Mouse (Mus musculus): ENCODE results near the gene Clock. TPM values are rescaled to one million over a fixed set of nuclear protein-coding genes. Genes with fewer than 3 reads are reported as not detected.

The Clock gene
- polyA plus RNA-seq, 1 experiment from 2014 or later: 16.8 TPM

DNA sequence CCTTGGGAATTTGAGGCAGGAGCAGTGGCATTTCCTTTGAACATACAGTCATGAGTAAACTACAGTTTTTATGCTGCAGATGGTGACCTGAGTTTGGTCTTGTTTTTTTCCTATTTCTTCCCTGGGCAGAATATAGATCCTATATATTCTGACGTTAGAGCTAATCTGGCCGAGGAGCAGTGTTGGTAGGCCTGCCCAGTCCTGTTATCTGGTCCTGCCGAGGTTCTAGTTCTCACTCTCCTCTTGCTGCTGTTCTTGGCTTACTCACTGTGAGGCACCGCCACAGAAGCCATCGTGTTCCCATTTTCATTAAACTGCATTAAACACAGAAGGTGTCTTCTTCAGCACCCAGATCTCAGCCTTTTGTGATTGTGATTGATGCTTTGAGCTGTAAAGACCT, 116.7 kb downstream of the Clock start:
- Histone ChIP-seq H3K27me3 (replicated peaks) (no peaks in the 10 kb centered on the region), H3K9ac (no peak overlapping the region), H3K36me3 (replicated peaks) (no peaks in the 10 kb centered on the region), H3K27ac (no peak overlapping the region), H3K4me1 (peaks cover 24% of the 10 kb centered on the region), H3K4me2 (no peak overlapping the region), H3K9me3 (no peaks in the 10 kb centered on the region), H3K4me3 (no peak overlapping the region)
- 88% methylated on average over 5 of the region's 5 CpGs for WGBS
- no peak for ATAC-seq (replicated peaks)

DNA sequence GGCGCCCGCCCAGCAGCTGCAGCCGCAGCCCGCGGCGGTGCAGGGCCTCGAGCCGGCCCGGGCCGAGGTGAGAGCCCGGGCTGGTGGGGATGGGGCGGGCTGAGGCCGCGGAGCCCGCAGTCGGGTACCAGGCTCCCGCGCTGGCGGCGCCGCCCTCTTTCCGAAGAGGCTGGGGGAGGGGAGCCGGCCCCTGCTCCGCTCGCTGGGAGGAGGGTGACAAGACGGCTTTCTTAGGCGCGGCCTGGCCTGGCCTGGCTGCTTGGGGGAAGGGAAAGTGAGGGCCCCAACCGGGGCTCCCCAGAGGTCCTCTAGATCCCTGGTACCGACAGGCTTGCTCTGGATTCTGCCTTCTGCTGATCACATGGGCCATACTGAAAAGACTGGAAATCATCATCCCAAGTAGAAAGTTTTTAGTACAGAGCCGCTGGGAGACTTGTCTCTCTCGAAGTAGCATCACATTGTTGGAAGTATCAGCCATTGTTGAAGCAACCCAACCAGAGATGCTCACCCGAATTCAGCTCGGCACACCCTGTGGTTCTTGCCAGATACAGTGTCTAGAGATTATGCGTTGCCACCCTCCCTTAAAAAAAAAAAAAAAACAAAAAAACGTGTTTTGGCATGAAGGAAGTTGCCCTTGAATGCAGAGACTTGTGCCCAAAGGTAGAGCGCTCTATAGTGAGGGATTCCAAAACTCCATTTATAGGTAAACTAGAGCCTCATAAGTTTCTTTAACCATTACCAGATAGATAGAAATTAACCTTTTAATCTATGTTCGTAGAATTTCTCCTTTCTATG, 120.1 kb downstream of the Clock start:
- 6% methylated on average over 26 of the region's 38 CpGs for WGBS
- ATAC-seq (replicated peaks): peak; percentile 87
- H3K9ac ChIP-seq: peak overlapping the region; percentile 84
- H3K9me3 ChIP-seq: no peaks in the 10 kb centered on the region
- H3K4me2 ChIP-seq: peak overlapping the region; percentile 75
- H3K4me1 ChIP-seq: peaks cover 26% of the 10 kb centered on the region
- H3K27ac ChIP-seq: peak overlapping the region; percentile 93
- H3K27me3 ChIP-seq (replicated peaks): no peaks in the 10 kb centered on the region
- peak overlapping the region; percentile 90 for H3K4me3 ChIP-seq
- no peaks in the 10 kb centered on the region for H3K36me3 ChIP-seq (replicated peaks)

DNA sequence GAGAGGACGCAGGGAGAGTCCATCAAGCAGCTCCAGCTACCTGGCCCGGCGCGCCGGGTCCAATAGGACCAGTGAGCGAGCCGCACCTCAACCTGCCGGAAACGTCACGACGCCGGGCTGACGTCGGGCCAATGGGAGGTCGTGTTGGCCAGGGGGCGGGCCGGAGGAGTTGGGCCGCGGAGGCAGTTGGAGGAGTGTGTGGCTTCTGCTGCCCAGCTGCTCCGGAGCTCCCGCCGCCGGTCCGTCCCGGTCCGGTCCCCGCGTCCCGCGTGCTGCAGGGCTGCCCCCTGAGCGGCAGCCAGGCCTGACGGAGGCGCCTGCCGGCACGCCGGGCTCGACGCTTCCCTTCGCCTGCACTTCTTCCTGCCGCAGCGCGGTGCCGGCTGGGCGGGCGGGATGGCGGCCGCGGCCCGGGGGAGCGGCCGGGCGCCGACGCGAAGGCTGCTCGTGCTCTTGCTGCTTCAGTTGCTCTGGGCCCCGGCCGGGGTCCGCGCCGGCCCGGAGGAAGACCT, 120.8 kb downstream of the Clock start, which contains the start of gene Tmem165:
Gene Tmem165, plus strand, starts transcription at position 131 of the 512 bp plus-strand sequence.
- H3K36me3 ChIP-seq (replicated peaks): no peaks in the 10 kb centered on the region
- H3K4me1 ChIP-seq: peaks cover 26% of the 10 kb centered on the region
- peak within 1 kb of the TSS; percentile 75 for H3K4me2 ChIP-seq
- peak within 1 kb of the TSS; percentile 84 for H3K9ac ChIP-seq
- no peaks in the 10 kb centered on the region for H3K27me3 ChIP-seq (replicated peaks)
- H3K4me3 ChIP-seq: peak within 1 kb of the TSS; percentile 90
- ATAC-seq (replicated peaks): peak; percentile 99
- peak within 1 kb of the TSS; percentile 93 for H3K27ac ChIP-seq
- H3K9me3 ChIP-seq: no peaks in the 10 kb centered on the region
- WGBS: under 1% methylated on average over 52 of the region's 62 CpGs

DNA sequence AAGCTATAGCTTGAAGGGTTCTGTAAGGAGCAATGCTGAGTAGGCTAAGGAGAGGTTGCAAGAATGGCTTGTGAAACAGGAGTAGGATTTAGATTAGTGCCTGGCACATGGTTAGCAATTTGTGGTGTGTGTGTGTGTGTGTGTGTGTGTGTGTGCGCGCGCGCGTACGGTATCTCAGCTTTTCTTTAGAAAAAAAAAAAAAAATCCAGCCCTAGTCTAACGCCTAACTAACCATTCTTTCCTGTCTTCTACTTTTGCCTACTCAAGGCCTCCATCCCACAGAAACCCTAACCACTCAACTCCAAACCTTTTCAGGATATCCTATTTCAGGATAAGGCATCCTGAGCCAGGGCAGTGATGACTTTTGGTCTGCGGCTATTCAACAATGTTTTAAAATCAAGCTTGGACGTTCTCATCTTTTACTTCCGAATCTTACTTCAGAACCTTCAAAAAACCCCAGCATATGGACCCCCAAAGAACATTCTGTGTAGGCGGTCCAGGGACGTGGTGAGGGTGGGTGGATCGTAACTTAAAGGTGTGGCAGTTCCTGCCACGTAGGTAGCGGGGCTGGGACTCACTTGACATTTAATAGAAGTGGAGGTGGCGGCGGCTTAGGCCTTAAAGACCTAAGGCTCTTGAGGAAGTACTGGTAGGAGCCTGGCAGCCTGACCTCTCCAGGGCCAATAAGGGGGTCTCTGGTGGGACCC, 121.4 kb downstream of the Clock start:
- Histone ChIP-seq H3K4me1 (peaks cover 26% of the 10 kb centered on the region), H3K4me3 (peak overlapping the region; percentile 90), H3K9me3 (no peaks in the 10 kb centered on the region), H3K4me2 (peak overlapping the region; percentile 75), H3K27me3 (replicated peaks) (no peaks in the 10 kb centered on the region), H3K9ac (peak overlapping the region; percentile 84), H3K36me3 (replicated peaks) (no peaks in the 10 kb centered on the region), H3K27ac (peak overlapping the region; percentile 93)
- ATAC-seq (replicated peaks): no peak
- WGBS: 38% methylated on average over 17 of the region's 17 CpGs

DNA sequence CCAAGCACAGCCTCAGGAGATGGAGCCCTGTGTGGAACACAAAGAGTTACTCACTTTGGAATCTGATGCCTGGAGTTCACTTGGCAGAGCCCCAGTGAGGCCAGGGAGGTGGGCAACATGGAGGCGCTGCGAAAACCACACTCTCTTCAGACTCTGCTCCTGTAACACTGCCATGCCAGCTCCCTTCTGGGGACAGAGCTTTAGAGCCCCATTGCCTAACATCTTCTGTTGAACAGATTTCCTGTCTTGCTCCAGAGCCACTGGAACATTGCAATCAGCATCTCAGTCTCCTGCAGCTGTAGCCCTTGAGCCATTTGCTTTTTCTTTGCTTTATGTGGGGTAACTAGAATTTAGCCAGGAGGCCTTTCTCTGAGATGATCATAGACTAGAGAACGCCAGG, 122.3 kb downstream of the Clock start:
- Histone ChIP-seq H3K27ac (no peak overlapping the region), H3K4me1 (peaks cover 23% of the 10 kb centered on the region), H3K4me2 (no peak overlapping the region), H3K9me3 (no peaks in the 10 kb centered on the region), H3K36me3 (replicated peaks) (no peaks in the 10 kb centered on the region), H3K27me3 (replicated peaks) (no peaks in the 10 kb centered on the region), H3K4me3 (no peak overlapping the region), H3K9ac (no peak overlapping the region)
- ATAC-seq (replicated peaks): no peak
- WGBS: 83% methylated on average over 3 of the region's 3 CpGs

DNA sequence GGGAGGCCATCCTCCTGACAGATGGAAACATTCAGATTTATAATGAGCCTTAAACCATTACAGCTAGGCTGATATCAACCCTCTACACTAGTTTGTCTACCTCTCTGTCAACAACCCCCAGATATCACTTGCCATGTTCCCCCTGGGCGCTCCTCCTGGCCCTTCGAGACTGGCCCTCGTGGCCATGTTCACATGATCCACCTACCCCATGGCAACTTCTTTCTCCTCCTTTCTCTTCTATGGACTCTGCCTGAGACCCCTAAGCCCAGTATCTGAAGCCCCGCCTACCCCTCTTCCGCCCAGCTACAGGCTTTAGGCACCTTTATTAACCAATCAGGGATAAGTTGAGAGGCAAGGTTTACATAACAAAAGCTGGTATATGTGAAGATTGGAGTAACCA, 124.8 kb downstream of the Clock start:
- Histone ChIP-seq H3K9me3 (no peaks in the 10 kb centered on the region), H3K4me3 (no peak overlapping the region), H3K4me2 (no peak overlapping the region), H3K27me3 (replicated peaks) (no peaks in the 10 kb centered on the region), H3K9ac (no peak overlapping the region), H3K36me3 (replicated peaks) (no peaks in the 10 kb centered on the region), H3K4me1 (peaks cover 10% of the 10 kb centered on the region), H3K27ac (no peak overlapping the region)
- ATAC-seq (replicated peaks): no peak
- WGBS: 83% methylated on average over 5 of the region's 5 CpGs

DNA sequence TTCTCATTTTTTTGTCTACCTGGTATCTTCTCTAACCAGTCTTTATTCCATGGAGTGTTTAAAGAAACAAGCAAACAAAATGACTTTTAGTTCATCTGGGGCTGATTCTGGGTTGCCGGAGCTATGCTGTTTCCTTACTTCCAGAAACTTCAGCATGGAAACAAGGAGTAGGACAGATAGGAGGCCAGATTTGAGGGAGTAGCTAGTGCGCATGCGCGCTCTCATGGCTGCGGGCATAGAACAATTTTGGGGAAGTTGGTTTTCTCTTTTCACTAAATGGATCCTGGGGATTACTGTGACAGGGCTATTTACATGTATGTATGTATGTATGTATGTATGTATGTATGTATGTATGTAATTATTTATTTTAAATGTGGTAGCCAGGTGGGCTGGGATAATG, 125.4 kb downstream of the Clock start:
- over 99% methylated on average over 5 of the region's 5 CpGs for WGBS
- Histone ChIP-seq H3K4me3 (no peak overlapping the region), H3K4me2 (no peak overlapping the region), H3K4me1 (0 out of 2 replicates have a peak, but pooled peaks cover 6% of the 10 kb centered on the region), H3K36me3 (replicated peaks) (no peaks in the 10 kb centered on the region), H3K9ac (no peak overlapping the region), H3K9me3 (no peaks in the 10 kb centered on the region), H3K27me3 (replicated peaks) (no peaks in the 10 kb centered on the region), H3K27ac (no peak overlapping the region)
- ATAC-seq (replicated peaks): no peak

DNA sequence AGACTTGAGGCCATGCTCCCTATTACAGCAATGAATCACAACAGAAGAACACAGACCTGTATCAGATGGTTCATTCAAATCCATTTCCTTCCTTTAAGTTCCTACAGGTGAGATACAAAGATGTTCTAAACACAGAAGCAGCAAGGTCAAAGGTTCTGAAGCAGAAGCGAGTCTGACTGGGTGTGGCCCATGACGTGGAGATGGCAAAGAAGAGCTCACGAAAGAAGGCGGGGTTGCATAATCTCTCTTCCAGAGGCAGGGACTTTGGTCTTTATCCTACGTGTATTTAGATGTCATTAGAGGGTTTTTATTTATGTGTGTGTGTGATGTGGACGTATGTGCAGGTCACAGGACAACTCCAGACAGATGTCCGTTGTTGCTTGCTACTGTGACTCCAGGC, 126.9 kb downstream of the Clock start:
- no peaks in the 10 kb centered on the region for H3K36me3 ChIP-seq (replicated peaks)
- H3K4me1 ChIP-seq: no peaks in the 10 kb centered on the region
- no peak for ATAC-seq (replicated peaks)
- H3K27me3 ChIP-seq (replicated peaks): no peaks in the 10 kb centered on the region
- no peak overlapping the region for H3K9ac ChIP-seq
- no peak overlapping the region for H3K4me2 ChIP-seq
- no peak overlapping the region for H3K27ac ChIP-seq
- H3K4me3 ChIP-seq: no peak overlapping the region
- 80% methylated on average over 7 of the region's 7 CpGs for WGBS
- no peaks in the 10 kb centered on the region for H3K9me3 ChIP-seq

DNA sequence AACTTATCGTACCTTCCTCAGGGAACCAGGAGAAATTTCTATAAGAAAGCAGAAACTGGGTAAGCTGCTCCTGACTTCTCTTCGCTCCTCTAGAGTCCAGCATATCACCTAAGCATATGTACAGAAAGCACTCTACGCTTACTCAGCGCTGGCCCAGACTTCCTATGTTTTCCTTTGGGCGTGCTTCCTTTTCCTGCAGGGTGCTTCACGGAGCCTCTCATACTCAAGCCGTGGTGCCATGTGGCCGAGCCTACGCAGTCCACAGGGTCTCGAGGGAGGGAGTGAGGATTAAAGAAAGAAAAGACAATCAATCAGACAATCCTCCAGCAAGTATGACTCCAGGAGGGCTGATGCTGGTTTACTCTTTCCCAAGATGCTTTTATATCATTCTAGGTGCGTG, 127.8 kb downstream of the Clock start:
- Histone ChIP-seq H3K9me3 (no peaks in the 10 kb centered on the region), H3K4me2 (no peak overlapping the region)
- 76% methylated on average over 11 of the region's 11 CpGs for WGBS

DNA sequence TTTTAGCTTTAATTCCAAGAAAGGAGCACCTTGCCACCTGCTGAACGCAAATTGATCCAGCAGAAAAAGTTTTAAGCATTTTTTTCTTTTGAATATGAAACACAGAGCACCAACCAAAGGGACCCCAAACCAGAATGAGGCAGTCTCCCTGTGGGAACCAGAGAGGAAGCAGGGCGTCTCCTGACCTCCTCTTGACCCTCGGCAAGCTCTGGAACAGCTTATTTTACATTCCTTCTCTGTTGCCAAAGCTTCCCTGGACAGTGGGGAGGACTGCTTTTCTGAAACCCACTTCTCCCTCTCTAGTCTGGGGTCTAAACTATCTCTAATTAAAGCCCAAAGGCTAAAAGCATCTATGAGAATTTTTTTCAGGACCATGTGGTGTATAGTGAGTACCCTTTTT, 128.2 kb downstream of the Clock start:
- H3K27me3 ChIP-seq (replicated peaks): no peaks in the 10 kb centered on the region
- 55% methylated on average over 3 of the region's 3 CpGs for WGBS
- no peak for ATAC-seq (replicated peaks)
- no peaks in the 10 kb centered on the region for H3K9me3 ChIP-seq
- H3K27ac ChIP-seq: no peak overlapping the region
- H3K4me3 ChIP-seq: no peak overlapping the region
- H3K9ac ChIP-seq: no peak overlapping the region
- no peaks in the 10 kb centered on the region for H3K4me1 ChIP-seq
- no peak overlapping the region for H3K4me2 ChIP-seq
- no peaks in the 10 kb centered on the region for H3K36me3 ChIP-seq (replicated peaks)

More for the DNA sequence above, 127.8 kb downstream of the Clock start:
- Histone ChIP-seq H3K36me3 (replicated peaks) (no peaks in the 10 kb centered on the region), H3K27me3 (replicated peaks) (no peaks in the 10 kb centered on the region), H3K27ac (no peak overlapping the region), H3K4me3 (no peak overlapping the region), H3K4me1 (no peaks in the 10 kb centered on the region), H3K9ac (no peak overlapping the region)
- no peak for ATAC-seq (replicated peaks)

DNA sequence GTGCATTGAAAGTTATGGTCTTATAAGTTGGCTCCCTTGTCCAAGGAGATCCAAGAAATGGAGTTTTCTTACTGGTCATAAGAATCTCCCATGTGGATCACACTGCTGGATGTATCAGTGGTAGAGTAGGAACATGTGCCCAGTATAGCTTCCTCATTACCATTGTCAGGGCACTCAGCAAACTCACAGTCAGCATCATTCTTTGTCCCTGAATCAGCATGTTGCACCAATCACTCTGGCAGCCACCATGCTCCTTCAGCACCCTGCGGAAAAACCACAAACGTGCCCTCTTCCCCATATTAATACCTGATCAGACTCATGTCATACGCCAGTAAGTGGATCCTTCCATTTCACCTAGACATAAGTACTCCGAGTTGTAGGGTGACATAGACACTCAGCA, 129.5 kb downstream of the Clock start:
- Histone ChIP-seq H3K27me3 (replicated peaks) (no peaks in the 10 kb centered on the region), H3K9me3 (no peaks in the 10 kb centered on the region), H3K27ac (no peak overlapping the region), H3K9ac (no peak overlapping the region), H3K4me2 (no peak overlapping the region), H3K36me3 (replicated peaks) (no peaks in the 10 kb centered on the region), H3K4me3 (no peak overlapping the region), H3K4me1 (no peaks in the 10 kb centered on the region)
- no peak for ATAC-seq (replicated peaks)
- WGBS: 94% methylated on average over 4 of the region's 4 CpGs

DNA sequence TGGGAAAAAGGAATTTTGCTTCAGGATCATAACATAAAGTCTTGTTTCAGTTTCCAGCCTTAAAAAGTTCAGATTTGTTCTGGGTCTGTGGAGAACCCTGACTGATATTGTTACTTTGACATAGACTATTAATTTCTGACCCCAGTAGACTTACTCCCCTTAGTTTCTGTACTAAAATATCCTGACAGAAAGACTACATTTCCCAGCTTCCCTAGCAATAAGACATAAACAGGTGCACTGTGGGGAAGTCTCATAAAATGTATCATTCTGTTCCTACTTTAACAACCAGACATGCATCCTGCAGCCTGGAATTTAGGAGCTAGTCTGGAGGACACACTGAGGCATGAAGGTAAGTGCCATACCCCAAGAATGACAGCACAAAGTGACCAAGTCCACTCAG, 133.6 kb downstream of the Clock start:
- H3K36me3 ChIP-seq (replicated peaks): no peaks in the 10 kb centered on the region
- no peaks in the 10 kb centered on the region for H3K4me1 ChIP-seq
- no peak overlapping the region for H3K4me2 ChIP-seq
- ATAC-seq (replicated peaks): no peak
- H3K27ac ChIP-seq: no peak overlapping the region
- H3K9me3 ChIP-seq: no peaks in the 10 kb centered on the region
- no peaks in the 10 kb centered on the region for H3K27me3 ChIP-seq (replicated peaks)
- H3K9ac ChIP-seq: no peak overlapping the region
- H3K4me3 ChIP-seq: no peak overlapping the region
